Mouse (Mus musculus) 416B (cell line): Measurements from ENCODE around the gene Psmd7.
"Not testable (repeated sequence)": the region's sequence is repeated elsewhere in the genome, so short reads cannot be mapped to it uniquely, and the experiment has no call there.

Source experiments
- DNase-seq: peaks from one replicate; pipeline ENCODE4 v3.0.0; 2011; ENCODE audit warnings: low read depth

Gene Psmd7

GRCm38 (mm10) chr8:107587995-107588780, at the start of gene Psmd7:
Psmd7 (minus strand) TSS chr8:107588464.
- DNase-seq, result peak; percentile 96

GRCm38 (mm10) chr8:107633734-107634133, 45.5 kb upstream of the Psmd7 start:
- no peak for DNase-seq

- no peak for DNase-seq
Measured at GRCm38 (mm10) chr8:107629701-107630100, 41.4 kb upstream of the Psmd7 start.

GRCm38 (mm10) chr8:107628501-107629149, 40.4 kb upstream of the Psmd7 start:
- no peak for DNase-seq

GRCm38 (mm10) chr8:107627881-107628280, 39.6 kb upstream of the Psmd7 start:
- DNase-seq, result no peak

- DNase-seq, result not testable (repeated sequence)
Measured at GRCm38 (mm10) chr8:107624301-107624700, 36.0 kb upstream of the Psmd7 start.

- no peak for DNase-seq
Measured at GRCm38 (mm10) chr8:107621930-107622623, 33.8 kb upstream of the Psmd7 start.

GRCm38 (mm10) chr8:107621136-107621535, 32.9 kb upstream of the Psmd7 start:
- DNase-seq, result peak; percentile 26

GRCm38 (mm10) chr8:107618499-107618898, 30.2 kb upstream of the Psmd7 start:
- no peak for DNase-seq

GRCm38 (mm10) chr8:107613411-107613810, 25.1 kb upstream of the Psmd7 start:
- no peak for DNase-seq

GRCm38 (mm10) chr8:107610845-107611244, 22.6 kb upstream of the Psmd7 start:
- DNase-seq, result no peak

- DNase-seq, result no peak
Measured at GRCm38 (mm10) chr8:107608751-107609150, 20.5 kb upstream of the Psmd7 start.

GRCm38 (mm10) chr8:107603026-107603425, 14.8 kb upstream of the Psmd7 start:
- DNase-seq, result peak; percentile 78

GRCm38 (mm10) chr8:107599691-107600090, 11.4 kb upstream of the Psmd7 start:
- DNase-seq, result no peak

- no peak for DNase-seq
Measured at GRCm38 (mm10) chr8:107597731-107598130, 9.5 kb upstream of the Psmd7 start.

- no peak for DNase-seq
Measured at GRCm38 (mm10) chr8:107594817-107595216, 6.6 kb upstream of the Psmd7 start.

- no peak for DNase-seq
Measured at GRCm38 (mm10) chr8:107593967-107594729, 5.9 kb upstream of the Psmd7 start.

- DNase-seq, result peak; percentile 49
Measured at GRCm38 (mm10) chr8:107587429-107587994, 752 bp downstream of the Psmd7 start.

- DNase-seq, result no peak
Measured at GRCm38 (mm10) chr8:107582136-107582535, 6.1 kb downstream of the Psmd7 start.

GRCm38 (mm10) chr8:107581536-107581935, 6.7 kb downstream of the Psmd7 start:
- DNase-seq, result no peak

GRCm38 (mm10) chr8:107580879-107581278, 7.4 kb downstream of the Psmd7 start:
- DNase-seq, result no peak

- DNase-seq, result peak; percentile 19
Measured at GRCm38 (mm10) chr8:107578541-107578940, 9.7 kb downstream of the Psmd7 start.
